Mouse (Mus musculus) myocyte (in vitro differentiated cells): ENCODE results near the gene Trpt1. TPM values are rescaled to one million over a fixed set of nuclear protein-coding genes. Genes with fewer than 3 reads are reported as not detected.

ENCODE experiments used
- H3K27me3 ChIP-seq: one replicate; pipeline ENCODE4 v1.6.1; 2011; ENCODE audit not compliant: control insufficient read depth, insufficient read depth, insufficient read length
- H3K36me3 ChIP-seq: one replicate; pipeline ENCODE4 v1.6.1; 2011; ENCODE audit not compliant: control insufficient read depth, insufficient read depth
- H3K4me2 ChIP-seq: one replicate; pipeline ENCODE4 v1.6.1; 2011; ENCODE audit warnings: low read depth, control low read depth
- H3K4me3 ChIP-seq: one replicate; pipeline ENCODE4 v1.5.1; 2011; ENCODE audit warnings: mild to moderate bottlenecking, control low read depth, moderate library complexity
- H3K79me2 ChIP-seq: one replicate; pipeline ENCODE4 v1.6.1; 2011; ENCODE audit not compliant: control insufficient read depth, insufficient read depth
- H3ac ChIP-seq: one replicate; pipeline ENCODE4 v1.6.1; 2011; ENCODE audit not compliant: control insufficient read depth, insufficient read length
- CEBPB ChIP-seq: IDR thresholded peaks from 2 replicates; pipeline ENCODE4 v1.6.1; 2011; ENCODE audit warnings: mild to moderate bottlenecking, moderate library complexity; ENCODE audit not compliant: poor library complexity, insufficient read depth, severe bottlenecking
- E2F4 ChIP-seq: IDR thresholded peaks from one replicate; pipeline ENCODE4 v1.6.1; 2011; ENCODE audit warnings: mild to moderate bottlenecking, control low read depth, moderate library complexity; ENCODE audit not compliant: insufficient read depth
- MAX ChIP-seq: IDR thresholded peaks from one replicate; pipeline ENCODE4 v1.6.1; 2011; ENCODE audit warnings: low read depth, mild to moderate bottlenecking, control low read depth
- MYOD1 ChIP-seq, 3 experiments: IDR thresholded peaks; one replicate each; pipeline ENCODE4 v1.6.1; 2011; ENCODE audit warnings: control low read depth in 2 of 3, low read depth in 2 of 3, mild to moderate bottlenecking in 2 of 3, moderate library complexity in 1 of 3; ENCODE audit not compliant: insufficient read length in 2 of 3, control insufficient read depth in 1 of 3
- MYOG ChIP-seq, 3 experiments: IDR thresholded peaks; one replicate each; pipeline ENCODE4 v1.6.1; 2011; ENCODE audit warnings: control low read depth in 2 of 3, low read depth in 2 of 3, mild to moderate bottlenecking in 2 of 3; ENCODE audit not compliant: insufficient read length in 2 of 3, control insufficient read depth in 1 of 3, insufficient read depth in 1 of 3
- POLR2A ChIP-seq: IDR thresholded peaks from one replicate; pipeline ENCODE4 v1.6.1; 2011; ENCODE audit warnings: low read depth, mild to moderate bottlenecking, control low read depth, moderate library complexity; ENCODE audit not compliant: insufficient read length
- POLR2AphosphoS2 ChIP-seq: IDR thresholded peaks from one replicate; pipeline ENCODE4 v1.6.1; 2011; ENCODE audit warnings: low read depth, control low read depth; ENCODE audit not compliant: insufficient read length
- REST ChIP-seq: IDR thresholded peaks from one replicate; pipeline ENCODE4 v1.6.1; 2011; ENCODE audit warnings: mild to moderate bottlenecking, control low read depth, moderate library complexity; ENCODE audit not compliant: insufficient read depth, insufficient read length
- SRF ChIP-seq: IDR thresholded peaks from one replicate; pipeline ENCODE4 v1.6.1; 2011; ENCODE audit warnings: low read depth; ENCODE audit not compliant: control insufficient read depth, insufficient read length
- TCF12 ChIP-seq: IDR thresholded peaks from one replicate; pipeline ENCODE4 v1.6.1; 2011; ENCODE audit warnings: mild to moderate bottlenecking, control low read depth; ENCODE audit not compliant: poor library complexity, insufficient read depth, severe bottlenecking
- TCF3 ChIP-seq: IDR thresholded peaks from one replicate; pipeline ENCODE4 v1.6.1; 2011; ENCODE audit warnings: low read depth, control low read depth; ENCODE audit not compliant: insufficient read length
- USF1 ChIP-seq: IDR thresholded peaks from one replicate; pipeline ENCODE4 v1.6.1; 2011; ENCODE audit warnings: low read depth, mild to moderate bottlenecking, control low read depth, moderate library complexity
- polyA plus RNA-seq: library from polyadenylated mRNA; unstranded; fragments of >200 nt; fragmentation: generic; extraction: Trizol; gene quantifications from one replicate; pipeline ENCODE4 v1.2.1, GENCODE M21; 2012; ENCODE audit warnings: missing spikeins

The Trpt1 gene
- polyA plus RNA-seq, 1 experiment: 9.2 TPM

GRCm38 (mm10) chr19:6979001-6979479 lies 16.9 kb upstream of the Trpt1 start:
- H3ac ChIP-seq: peak overlapping the region; percentile 50
- peaks cover 11% of the 10 kb centered on the region for H3K36me3 ChIP-seq
- peak overlapping the region; percentile 100 for H3K4me2 ChIP-seq
- H3K4me3 ChIP-seq: peak overlapping the region; percentile 83
- TF ChIP-seq POLR2AphosphoS2: peak; percentile 89
- TF ChIP-seq USF1: no peak
- H3K27me3 ChIP-seq: no peaks in the 10 kb centered on the region
- peaks cover 46% of the 10 kb centered on the region for H3K79me2 ChIP-seq

GRCm38 (mm10) chr19:6979486-6980380 lies 16.2 kb upstream of the Trpt1 start:
- no peaks in the 10 kb centered on the region for H3K27me3 ChIP-seq
- H3K4me3 ChIP-seq: peak overlapping the region; percentile 83
- peaks cover 46% of the 10 kb centered on the region for H3K79me2 ChIP-seq
- H3K36me3 ChIP-seq: peaks cover 14% of the 10 kb centered on the region
- TF ChIP-seq MYOD1 (IDR thresholded peaks at IDR 0.05; ENCODE audit: control insufficient read depth in 1 of 3, insufficient read length in 2 of 3, low read depth in 2 of 3) (peak in 2 of 3 experiments; percentile 58 to 72), MAX (no peak), REST (no peak), TCF12 (no peak), E2F4 (no peak), TCF3 (peak; percentile 10), MYOG (IDR thresholded peaks at IDR 0.05; ENCODE audit: control insufficient read depth in 1 of 3, insufficient read depth in 1 of 3, insufficient read length in 2 of 3, low read depth in 2 of 3) (peak; percentile 22 to 69 (median 46)), SRF (no peak), POLR2AphosphoS2 (peak; percentile 85), POLR2A (peak; percentile 62), USF1 (no peak), CEBPB (no peak)
- H3ac ChIP-seq: peak overlapping the region; percentile 50
- peak overlapping the region; percentile 100 for H3K4me2 ChIP-seq

- TF ChIP-seq TCF3 (no peak), MAX (no peak), MYOD1 (IDR thresholded peaks at IDR 0.05; ENCODE audit: control insufficient read depth in 1 of 3, insufficient read length in 2 of 3, low read depth in 2 of 3) (no peak), REST (peak; percentile 30), POLR2A (peak; percentile 99), USF1 (no peak), SRF (peak; percentile 62), MYOG (IDR thresholded peaks at IDR 0.05; ENCODE audit: control insufficient read depth in 1 of 3, insufficient read depth in 1 of 3, insufficient read length in 2 of 3, low read depth in 2 of 3) (no peak), CEBPB (no peak), POLR2AphosphoS2 (peak; percentile 99), E2F4 (peak; percentile 75), TCF12 (no peak)
- H3K79me2 ChIP-seq: peaks cover 44% of the 10 kb centered on the region
- no peaks in the 10 kb centered on the region for H3K27me3 ChIP-seq
- H3K4me3 ChIP-seq: peak within 1 kb of the TSS; percentile 83
- peaks cover 14% of the 10 kb centered on the region for H3K36me3 ChIP-seq
- H3K4me2 ChIP-seq: peak within 1 kb of the TSS; percentile 100
- peak within 1 kb of the TSS; percentile 50 for H3ac ChIP-seq
These were observed 15.4 kb upstream of the Trpt1 start, which contains the start of gene Fkbp2 for GRCm38 (mm10) chr19:6980381-6981093. Fkbp2 (minus strand) TSS chr19:6980501.

GRCm38 (mm10) chr19:6981465-6981864 lies 14.5 kb upstream of the Trpt1 start:
- H3ac ChIP-seq: no peak overlapping the region
- H3K36me3 ChIP-seq: peaks cover 14% of the 10 kb centered on the region
- H3K4me3 ChIP-seq: peak overlapping the region; percentile 83
- H3K4me2 ChIP-seq: peak overlapping the region; percentile 92
- TF ChIP-seq REST: no peak
- peak; percentile 65 for TF ChIP-seq POLR2AphosphoS2
- H3K27me3 ChIP-seq: no peaks in the 10 kb centered on the region
- peaks cover 36% of the 10 kb centered on the region for H3K79me2 ChIP-seq

GRCm38 (mm10) chr19:6983621-6984020 lies 12.3 kb upstream of the Trpt1 start:
- Histone ChIP-seq H3K4me2 (no peak overlapping the region), H3K4me3 (no peak overlapping the region), H3ac (no peak overlapping the region), H3K79me2 (peaks cover 15% of the 10 kb centered on the region), H3K27me3 (no peaks in the 10 kb centered on the region), H3K36me3 (peaks cover 8% of the 10 kb centered on the region)
- TF ChIP-seq POLR2A (no peak), TCF3 (no peak), REST (no peak), USF1 (no peak), MYOG (IDR thresholded peaks at IDR 0.05; ENCODE audit: control insufficient read depth in 1 of 3, insufficient read depth in 1 of 3, insufficient read length in 2 of 3, low read depth in 2 of 3) (no peak), SRF (no peak), MYOD1 (IDR thresholded peaks at IDR 0.05; ENCODE audit: control insufficient read depth in 1 of 3, insufficient read length in 2 of 3, low read depth in 2 of 3) (no peak), E2F4 (no peak), MAX (no peak), CEBPB (no peak), POLR2AphosphoS2 (no peak)
